Mouse (Mus musculus) CH12.LX (cell line): ENCODE data around the gene 4930404N11Rik. TPM values are rescaled to one million over a fixed set of nuclear protein-coding genes. Genes with fewer than 3 reads are reported as not detected.

Experiments used
- DNase-seq: peaks from one replicate; pipeline ENCODE4 v3.0.0-alpha.2; 2013; ENCODE audit errors: extremely low read depth
- H3K27ac ChIP-seq: 2 replicates; pipeline ENCODE4 v1.5.1; 2012; ENCODE audit warnings: low read depth, mild to moderate bottlenecking, control low read depth, moderate library complexity; ENCODE audit not compliant: insufficient read depth
- H3K27me3 ChIP-seq: replicated peaks from 2 replicates; pipeline ENCODE3; 2012; ENCODE audit warnings: inconsistent platforms
- H3K36me3 ChIP-seq, 2 experiments: replicated peaks in 1 of 2; 2 replicates each; pipeline versions ENCODE3 to v1.6.1; 2012; ENCODE audit warnings: inconsistent platforms in 1 of 2, low read length in 1 of 2, mild to moderate bottlenecking in 1 of 2, mixed read lengths in 1 of 2, moderate library complexity in 1 of 2; ENCODE audit not compliant: control insufficient read depth in 1 of 2, insufficient read depth in 1 of 2
- H3K4me1 ChIP-seq, 2 experiments: 2 replicates each; pipeline ENCODE4 v1.6.1; 2012; ENCODE audit warnings: inconsistent platforms in 1 of 2, moderate library complexity in 1 of 2; ENCODE audit not compliant: insufficient read depth in 2 of 2, control insufficient read depth in 1 of 2
- H3K4me2 ChIP-seq: 2 replicates; pipeline ENCODE4 v1.6.1; 2012; ENCODE audit warnings: low read depth, mild to moderate bottlenecking, control low read depth; ENCODE audit not compliant: poor library complexity, insufficient read depth, severe bottlenecking
- H3K4me3 ChIP-seq, 3 experiments: fragments of 150-350 bp in 1 of 3; sonication (generic) in 1 of 3; replicated peaks in 1 of 3; 2 replicates each; pipeline versions ENCODE3 to v1.5.1; 2011 to 2012; ENCODE audit warnings: low read depth in 2 of 3, low read length in 2 of 3, mild to moderate bottlenecking in 2 of 3, moderate library complexity in 2 of 3, control low read depth in 1 of 3, improper control_type of control experiment in 1 of 3, inconsistent platforms in 1 of 3, mixed read lengths in 1 of 3; ENCODE audit not compliant: poor library complexity in 1 of 3
- H3K79me2 ChIP-seq: replicated peaks from 2 replicates; pipeline ENCODE4 v1.6.1; 2012; ENCODE audit warnings: mild to moderate bottlenecking, moderate library complexity; ENCODE audit not compliant: control insufficient read depth, poor library complexity, insufficient read depth, severe bottlenecking; ENCODE audit errors: extremely low read depth
- H3K9ac ChIP-seq: 2 replicates; pipeline ENCODE4 v1.6.1; 2012; ENCODE audit warnings: low read depth, mild to moderate bottlenecking, control low read depth, moderate library complexity; ENCODE audit not compliant: insufficient read depth
- H3K9me3 ChIP-seq: replicated peaks from 2 replicates; pipeline ENCODE3; 2012; ENCODE audit warnings: low read length, inconsistent platforms, mixed read lengths
- BHLHE40 ChIP-seq: IDR thresholded peaks from 2 replicates; pipeline ENCODE4 v1.6.1; 2011; ENCODE audit warnings: mild to moderate bottlenecking, low read depth, low read length, improper control_type of control experiment
- CHD1 ChIP-seq: IDR thresholded peaks from 2 replicates; pipeline ENCODE4 v1.6.1; 2012; ENCODE audit warnings: low read depth, low read length, improper control_type of control experiment, inconsistent platforms
- CHD2 ChIP-seq: IDR thresholded peaks from 2 replicates; pipeline ENCODE4 v1.6.1; 2011; ENCODE audit warnings: low read length, improper control_type of control experiment
- CTCF ChIP-seq, 2 experiments: IDR thresholded peaks in 1 of 2; conservative IDR thresholded peaks in 1 of 2; 2 replicates each; pipeline ENCODE4 v1.5.1; 2011 to 2012; ENCODE audit warnings: low read depth in 2 of 2, low read length in 2 of 2, improper control_type of control experiment in 1 of 2, inconsistent platforms in 1 of 2, mild to moderate bottlenecking in 1 of 2, moderate library complexity in 1 of 2
- E2F4 ChIP-seq: IDR thresholded peaks from 2 replicates; pipeline ENCODE4 v1.6.1; 2011; ENCODE audit warnings: low read depth, low read length, improper control_type of control experiment; ENCODE audit not compliant: insufficient replicate concordance
- EP300 ChIP-seq: IDR thresholded peaks from 2 replicates; pipeline ENCODE4 v1.6.1; 2011; ENCODE audit warnings: low read length, improper control_type of control experiment
- ETS1 ChIP-seq: conservative IDR thresholded peaks from 2 replicates; pipeline ENCODE4 v1.6.1; 2012; ENCODE audit warnings: low read depth, mild to moderate bottlenecking, inconsistent platforms, low read length, improper control_type of control experiment, moderate library complexity
- HCFC1 ChIP-seq: IDR thresholded peaks from 2 replicates; pipeline ENCODE4 v1.6.1; 2012; ENCODE audit warnings: low read depth, mild to moderate bottlenecking, inconsistent platforms, low read length, improper control_type of control experiment
- IRF4 ChIP-seq: IDR thresholded peaks from 2 replicates; pipeline ENCODE4 v1.6.1; 2014; ENCODE audit warnings: low read depth, mild to moderate bottlenecking, inconsistent platforms, low read length, improper control_type of control experiment
- JUND ChIP-seq: conservative IDR thresholded peaks from 2 replicates; pipeline ENCODE4 v1.6.1; 2011; ENCODE audit warnings: low read depth, low read length, improper control_type of control experiment
- KAT2A ChIP-seq: IDR thresholded peaks from 2 replicates; pipeline ENCODE4 v1.6.1; 2012; ENCODE audit warnings: low read length, improper control_type of control experiment, inconsistent platforms; ENCODE audit not compliant: insufficient replicate concordance
- MAFK ChIP-seq: IDR thresholded peaks from 2 replicates; pipeline ENCODE4 v1.6.1; 2011; ENCODE audit warnings: low read length, improper control_type of control experiment; ENCODE audit not compliant: insufficient replicate concordance
- MAX ChIP-seq: IDR thresholded peaks from 2 replicates; pipeline ENCODE4 v1.6.1; 2011; ENCODE audit warnings: low read length, improper control_type of control experiment
- MAZ ChIP-seq: IDR thresholded peaks from 2 replicates; pipeline ENCODE4 v1.6.1; 2012; ENCODE audit warnings: low read depth, mild to moderate bottlenecking, inconsistent platforms, low read length, improper control_type of control experiment, moderate library complexity
- MEF2A ChIP-seq: IDR thresholded peaks from 2 replicates; pipeline ENCODE4 v1.6.1; 2014; ENCODE audit warnings: low read depth, mild to moderate bottlenecking, inconsistent platforms, low read length, improper control_type of control experiment, borderline replicate concordance
- NRF1 ChIP-seq: IDR thresholded peaks from 2 replicates; pipeline ENCODE4 v1.6.1; 2014; ENCODE audit warnings: low read depth, mild to moderate bottlenecking, inconsistent platforms, low read length, improper control_type of control experiment, moderate library complexity
- PAX5 ChIP-seq: IDR thresholded peaks from 2 replicates; pipeline ENCODE4 v1.6.1; 2012; ENCODE audit warnings: low read length, inconsistent platforms, mixed read lengths
- POLR2A ChIP-seq: IDR thresholded peaks from 2 replicates; pipeline ENCODE4 v1.6.1; 2011; ENCODE audit warnings: low read depth, mild to moderate bottlenecking, improper control_type of control experiment, low read length
- SIN3A ChIP-seq: IDR thresholded peaks from 2 replicates; pipeline ENCODE4 v1.6.1; 2012; ENCODE audit warnings: low read length, improper control_type of control experiment, inconsistent platforms
- TBP ChIP-seq: conservative IDR thresholded peaks from 2 replicates; pipeline ENCODE4 v1.6.1; 2011; ENCODE audit warnings: low read depth, low read length, improper control_type of control experiment
- TCF12 ChIP-seq: IDR thresholded peaks from 2 replicates; pipeline ENCODE4 v1.6.1; 2014; ENCODE audit warnings: low read depth, mild to moderate bottlenecking, inconsistent platforms, low read length, improper control_type of control experiment
- UBTF ChIP-seq: IDR thresholded peaks from 2 replicates; pipeline ENCODE4 v1.6.1; 2012; ENCODE audit warnings: low read depth, mild to moderate bottlenecking, inconsistent platforms, low read length, improper control_type of control experiment, moderate library complexity
- ZC3H11A ChIP-seq: IDR thresholded peaks from 2 replicates; pipeline ENCODE4 v1.6.1; 2012; ENCODE audit warnings: low read depth, mild to moderate bottlenecking, inconsistent platforms, low read length, improper control_type of control experiment
- ZKSCAN1 ChIP-seq: IDR thresholded peaks from 2 replicates; pipeline ENCODE4 v1.6.1; 2012; ENCODE audit warnings: low read depth, inconsistent platforms, low read length, improper control_type of control experiment, borderline replicate concordance
- ZMIZ1 ChIP-seq: IDR thresholded peaks from 2 replicates; pipeline ENCODE4 v1.6.1; 2012; ENCODE audit warnings: low read depth, mild to moderate bottlenecking, inconsistent platforms, low read length, improper control_type of control experiment
- dilution Hi-C: fragments of 300-500 bp; cut with MboI; formaldehyde crosslinking; loops from 2 replicates; pipeline ENCODE4 v1.14.3; 2020; ENCODE audit warnings: low sequenced_read_pairs; ENCODE audit not compliant: extremely low pct_unique_long_range_greater_than_20kb, extremely low pct_ligation_motif_present
- in situ Hi-C: fragments of 300-500 bp; cut with MboI; formaldehyde crosslinking; loops from 3 replicates; pipeline ENCODE4 v1.14.3; 2019; ENCODE audit warnings: low sequenced_read_pairs, low pct_ligation_motif_present, low pct_unique_long_range_greater_than_20kb, mixed read lengths
- polyA plus RNA-seq: library from polyadenylated mRNA; unstranded; fragments of >175 nt; gene quantifications from 2 replicates; pipeline ENCODE4 v1.2.1, GENCODE M21; 2012; ENCODE audit warnings: low read depth; ENCODE audit not compliant: insufficient read length
- total RNA-seq, 2 experiments: library from RNA; depleted of rRNA; stranded (reverse); fragments of 300-350 nt in 1 of 2; fragments of >200 nt in 1 of 2; gene quantifications; 2 replicates each; pipeline ENCODE4 v1.2.3; 2012 to 2014

Gene 4930404N11Rik
- total and polyA plus RNA-seq, 3 experiments, result 0.23 to 5.2 (median 2.7) TPM

GRCm38 (mm10) chr10:81410350-81410749 is 44.7 kb upstream of the 4930404N11Rik start:
- H3K27me3 ChIP-seq, result no peaks in the 10 kb centered on the region
- H3K9me3 ChIP-seq, result no peaks in the 10 kb centered on the region
- peak overlapping the region in 1 of 3 experiments; percentile 18 for H3K4me3 ChIP-seq
- peaks cover 39 to 55% of the 10 kb centered on the region in 2 experiments for H3K36me3 ChIP-seq
- no peak overlapping the region for H3K4me2 ChIP-seq
- in situ Hi-C loops (no loop called here), dilution Hi-C loops (no loop called here)
- H3K27ac ChIP-seq, result peak overlapping the region; percentile 61
- no peak for DNase-seq
- H3K79me2 ChIP-seq, result 0 out of 2 replicates have a peak, but pooled peaks cover 5% of the 10 kb centered on the region
- no peak overlapping the region for H3K9ac ChIP-seq
- no peak for TF ChIP-seq BHLHE40
- peak; percentile 24; the same call in 1 of the 2 replicates for TF ChIP-seq NRF1
- H3K4me1 ChIP-seq, result peaks cover 72 to 94% of the 10 kb centered on the region in 2 experiments

DNA sequence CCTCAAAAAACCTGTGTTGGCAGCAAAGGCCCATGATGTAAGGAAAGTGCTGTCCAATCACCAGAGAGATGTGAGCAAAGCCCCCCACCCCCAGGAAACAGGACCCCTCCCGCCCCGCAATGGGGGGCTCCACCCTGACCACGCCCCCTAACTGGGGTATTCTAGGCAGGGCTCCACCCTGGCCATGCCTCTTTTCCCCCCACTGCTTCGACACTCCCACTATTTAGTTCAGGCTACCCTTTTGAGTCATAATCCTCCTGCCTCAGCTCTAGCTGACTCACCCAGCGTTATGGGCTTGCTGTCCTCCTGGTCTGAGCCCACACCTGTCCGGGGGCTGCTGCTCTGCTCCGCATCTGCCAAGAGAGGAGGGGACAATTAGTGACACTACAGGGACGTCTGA is 43.7 kb upstream of the 4930404N11Rik start:
- Histone ChIP-seq H3K4me1 (peaks cover 64 to 84% of the 10 kb centered on the region in 2 experiments), H3K79me2 (0 out of 2 replicates have a peak, but pooled peaks cover 5% of the 10 kb centered on the region), H3K36me3 (peaks cover 47 to 60% of the 10 kb centered on the region in 2 experiments), H3K9me3 (no peaks in the 10 kb centered on the region), H3K4me2 (no peak overlapping the region), H3K27ac (peak overlapping the region; percentile 42; the same call in 1 of the 2 replicates), H3K27me3 (no peaks in the 10 kb centered on the region), H3K4me3 (peak overlapping the region in 1 of 3 experiments; percentile 18), H3K9ac (no peak overlapping the region)
- in situ Hi-C loops (loop anchor here (5.0 kb wide), 1 partner anchor 33 kb away; no protein-coding TSS in a partner anchor), dilution Hi-C loops (no loop called here)
- DNase-seq, result peak; percentile 66
- TF ChIP-seq POLR2A, result no peak
- TF ChIP-seq CHD1, result no peak
- no peak for TF ChIP-seq EP300
- no peak for TF ChIP-seq ZC3H11A
- no peak for TF ChIP-seq MAX
- TF ChIP-seq JUND, result no peak
- no peak for TF ChIP-seq E2F4
- no peak for TF ChIP-seq NRF1
- no peak for TF ChIP-seq ZMIZ1
- TF ChIP-seq SIN3A, result 0 out of 2 replicates have a peak, but pooled peaks have one; percentile 46
- no peak for TF ChIP-seq MEF2A
- no peak for TF ChIP-seq MAFK
- TF ChIP-seq ZKSCAN1, result no peak
- TF ChIP-seq IRF4, result peak; percentile 86
- no peak for TF ChIP-seq CHD2
- no peak for TF ChIP-seq UBTF
- peak; percentile 46; the same call in 1 of the 2 replicates for TF ChIP-seq ETS1
- TF ChIP-seq CTCF (conservative IDR thresholded peaks at IDR 0.05 in 1 of 2, IDR thresholded peaks at IDR 0.05 in 1 of 2; ENCODE audit: low read depth in 2 of 2, low read length in 2 of 2), result no peak
- no peak for TF ChIP-seq KAT2A
- peak; percentile 41; the same call in 1 of the 2 replicates for TF ChIP-seq TCF12
- TF ChIP-seq PAX5, result no peak
- TF ChIP-seq MAZ, result 0 out of 2 replicates have a peak, but pooled peaks have one; percentile 9
- no peak for TF ChIP-seq HCFC1
- TF ChIP-seq TBP, result no peak
